ENCODE assay signal across 8 mouse cellular contexts in the genomic region with DNA sequence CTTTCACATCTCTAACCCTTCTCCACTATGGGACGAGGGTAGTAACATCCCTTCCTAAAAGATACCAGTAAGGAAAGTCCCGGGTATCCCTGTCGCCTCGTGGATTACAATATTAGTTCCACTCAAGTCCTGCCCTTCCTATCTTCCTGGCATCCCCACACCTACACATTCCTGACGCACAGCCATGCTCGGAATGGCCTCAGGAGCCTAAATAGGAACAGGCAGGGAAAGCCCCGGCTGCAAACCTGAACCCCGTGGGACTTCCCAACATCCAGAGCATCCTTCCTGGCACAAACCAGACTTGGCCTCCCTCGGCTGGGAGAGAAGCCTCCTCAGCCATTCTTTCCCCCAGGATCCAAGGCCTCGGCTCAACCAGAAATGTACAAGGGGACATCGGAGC. TPM values are rescaled to one million over a fixed set of nuclear protein-coding genes. Genes with fewer than 3 reads are reported as not detected.
A peak's percentile ranks its signal among the peaks of the same experiment; 100 is the strongest.
DNase-seq lines count a peak whose midpoint lies in the region; ATAC-seq and TF ChIP-seq lines count a peak whose summit lies in the region.

No protein-coding gene starts in this region.

- H3K27me3 ChIP-seq in cerebellum, adult 2 months (ENCODE audit: control insufficient read depth, insufficient read depth, low read length), result no peaks in the 10 kb centered on the region
- H3K27me3 ChIP-seq in liver, embryonic 15.5 days, result no peaks in the 10 kb centered on the region

- no peak for ATAC-seq in liver, embryonic 15.5 days (ENCODE audit: insufficient read depth)

- H3K9ac ChIP-seq in liver, embryonic 15.5 days, result no peak overlapping the region

- no peak for TF ChIP-seq POLR2A in cerebellum, adult 2 months (IDR thresholded peaks at IDR 0.05; ENCODE audit: borderline replicate concordance, insufficient read depth, low read length)
- no peak for TF ChIP-seq POLR2A in embryonic fibroblast, embryonic 13.5 days (IDR thresholded peaks at IDR 0.05; ENCODE audit: low read depth, low read length)

- no peak for TF ChIP-seq CTCF in cerebellum, adult 2 months (IDR thresholded peaks at IDR 0.05; ENCODE audit: borderline replicate concordance, insufficient read depth, low read depth, low read length)
- no peak for TF ChIP-seq CTCF in left cerebral cortex, adult 2 months (IDR thresholded peaks at IDR 0.05)
- no peak for TF ChIP-seq CTCF in embryonic fibroblast, embryonic 13.5 days (IDR thresholded peaks at IDR 0.05; ENCODE audit: borderline replicate concordance, insufficient read depth, low read length)

- DNase-seq in cerebellum, adult 2 months, result peak in 1 of 2 experiments; percentile 26
- no peak for DNase-seq in cerebellum, adult 8-10 months
- DNase-seq in left cerebral cortex, adult 2 months (ENCODE audit: extremely low spot score in 1 of 2, low spot score in 2 of 2), result no peak
- DNase-seq in left cerebral cortex, postnatal 36 days (ENCODE audit: low spot score in 2 of 2), result no peak
- no peak for DNase-seq in thymus, postnatal 0 days (ENCODE audit: low spot score)
- no peak for DNase-seq in natural killer cell, adult 2 months (ENCODE audit: low spot score in 2 of 2)

- H3K4me2 ChIP-seq in liver, embryonic 15.5 days, result peak overlapping the region; percentile 43; the same call in 1 of the 2 replicates

- 37% methylated on average over 11 of the region's 11 CpGs for WGBS in cerebellum, adult 2 months
- 70% methylated on average over 11 of the region's 11 CpGs for WGBS in liver, embryonic 15.5 days (ENCODE audit: insufficient replicate concordance)

- no peaks in the 10 kb centered on the region for H3K9me3 ChIP-seq in liver, embryonic 15.5 days (replicated peaks)

- intact Hi-C loops in left cerebral cortex, adult 2 months (cut with DNase I), result no loop called here
- intact Hi-C loops in left cerebral cortex, postnatal 36 days (cut with DNase I), result no loop called here

- no peaks in the 10 kb centered on the region for H3K36me3 ChIP-seq in liver, embryonic 15.5 days (replicated peaks)

- peaks cover 77% of the 10 kb centered on the region for H3K4me1 ChIP-seq in cerebellum, adult 2 months (ENCODE audit: control insufficient read depth, insufficient read depth, low read length)
- H3K4me1 ChIP-seq in embryonic fibroblast, embryonic 13.5 days (ENCODE audit: control insufficient read depth, insufficient read depth, low read length), result peaks cover 26% of the 10 kb centered on the region
- H3K4me1 ChIP-seq in liver, embryonic 15.5 days (replicated peaks), result peaks cover 80% of the 10 kb centered on the region

- peak overlapping the region; percentile 66; the same call in 1 of the 2 replicates for H3K27ac ChIP-seq in cerebellum, adult 2 months (ENCODE audit: insufficient read depth, low read length)
- H3K27ac ChIP-seq in left cerebral cortex, adult 2 months, result peak overlapping the region; percentile 71
- H3K27ac ChIP-seq in embryonic fibroblast, embryonic 13.5 days (ENCODE audit: insufficient read depth, low read length), result peak overlapping the region; percentile 70
- H3K27ac ChIP-seq in liver, embryonic 15.5 days (replicated peaks), result peak overlapping the region; percentile 64; the same call in 1 of the 2 replicates

- H3K4me3 ChIP-seq in cerebellum, adult 2 months (replicated peaks; ENCODE audit: insufficient read depth, low read depth, low read length), result peak overlapping the region; percentile 1
- H3K4me3 ChIP-seq in left cerebral cortex, adult 2 months, result peak overlapping the region; percentile 23; the same call in 1 of the 2 replicates
- no peak overlapping the region for H3K4me3 ChIP-seq in embryonic fibroblast, embryonic 13.5 days (ENCODE audit: insufficient read depth, low read length)
- H3K4me3 ChIP-seq in liver, embryonic 15.5 days (replicated peaks), result no peak overlapping the region

RNA-seq across cellular contexts. Expression of gene Hdac5, which starts 14.5 kb away (rescaled TPM):
- polyA plus RNA-seq in cerebellum, adult 2 months (2012; rRNA removed), result 188 and 194 TPM in 2 replicates
- 100 to 1,000 TPM; 286 to 315 TPM for total RNA-seq in left cerebral cortex, adult 2 months (2021)
- total RNA-seq in left cerebral cortex, postnatal 36 days (2021), result 100 to 1,000 TPM; 270 to 275 TPM
- polyA plus RNA-seq in embryonic fibroblast, embryonic 13.5 days (2011; ENCODE audit: insufficient read length, low read depth, missing spikeins), result 47.8 and 54.9 TPM in 2 replicates
- polyA plus RNA-seq in liver, embryonic 15.5 days (2015; fragmentation: Nextera tagmentation; extraction: Ambion mirVana), result 17.3 and 17.5 TPM in 2 replicates
- 19.9 and 24.8 TPM in 2 replicates for polyA plus RNA-seq in thymus, postnatal 0 days (2015; fragmentation: Nextera tagmentation; extraction: Ambion mirVana)

RNA-seq across cellular contexts. Expression of gene G6pc3, which starts 26.1 kb away (rescaled TPM):
- polyA plus RNA-seq in cerebellum, adult 2 months (2012; rRNA removed), result 115 and 120 TPM in 2 replicates
- 10 to 100 TPM; 62.9 to 69.8 TPM for total RNA-seq in left cerebral cortex, adult 2 months (2021)
- total RNA-seq in left cerebral cortex, postnatal 36 days (2021), result 10 to 100 TPM; 56.1 to 67.2 TPM
- 37.9 and 40.0 TPM in 2 replicates for polyA plus RNA-seq in embryonic fibroblast, embryonic 13.5 days (2011; ENCODE audit: insufficient read length, low read depth, missing spikeins)
- 8.2 and 8.8 TPM in 2 replicates for polyA plus RNA-seq in liver, embryonic 15.5 days (2015; fragmentation: Nextera tagmentation; extraction: Ambion mirVana)
- 16.1 and 16.2 TPM in 2 replicates for polyA plus RNA-seq in thymus, postnatal 0 days (2015; fragmentation: Nextera tagmentation; extraction: Ambion mirVana)

RNA-seq across cellular contexts. Expression of gene Lsm12, which starts 30.4 kb away (rescaled TPM):
- 35.2 and 40.2 TPM in 2 replicates for polyA plus RNA-seq in cerebellum, adult 2 months (2012; rRNA removed)
- 10 to 100 TPM; 55.2 to 58.9 TPM for total RNA-seq in left cerebral cortex, adult 2 months (2021)
- total RNA-seq in left cerebral cortex, postnatal 36 days (2021), result 10 to 100 TPM; 58.0 to 58.7 TPM
- polyA plus RNA-seq in embryonic fibroblast, embryonic 13.5 days (2011; ENCODE audit: insufficient read length, low read depth, missing spikeins), result 113 and 124 TPM in 2 replicates
- 51.4 and 70.3 TPM in 2 replicates for polyA plus RNA-seq in liver, embryonic 15.5 days (2015; fragmentation: Nextera tagmentation; extraction: Ambion mirVana)
- polyA plus RNA-seq in thymus, postnatal 0 days (2015; fragmentation: Nextera tagmentation; extraction: Ambion mirVana), result 140 and 164 TPM in 2 replicates

RNA-seq across cellular contexts. Expression of gene BC030867, which starts 33.2 kb away (rescaled TPM):
- polyA plus RNA-seq in cerebellum, adult 2 months (2012; rRNA removed), result 1.3 and 2.2 TPM in 2 replicates
- 1 to 10 TPM; 1.0 to 2.0 TPM for total RNA-seq in left cerebral cortex, adult 2 months (2021)
- total RNA-seq in left cerebral cortex, postnatal 36 days (2021), result 1 to 10 TPM; 1.2 TPM
- polyA plus RNA-seq in embryonic fibroblast, embryonic 13.5 days (2011; ENCODE audit: insufficient read length, low read depth, missing spikeins), result 6.5 and 10.2 TPM in 2 replicates
- polyA plus RNA-seq in liver, embryonic 15.5 days (2015; fragmentation: Nextera tagmentation; extraction: Ambion mirVana), result 14.1 and 15.3 TPM in 2 replicates
- polyA plus RNA-seq in thymus, postnatal 0 days (2015; fragmentation: Nextera tagmentation; extraction: Ambion mirVana), result 8.6 and 11.4 TPM in 2 replicates

RNA-seq across cellular contexts. Expression of gene Asb16, which starts 53.0 kb away (rescaled TPM):
- 3.1 and 4.0 TPM in 2 replicates for polyA plus RNA-seq in cerebellum, adult 2 months (2012; rRNA removed)
- 1 to 10 TPM; 1.2 to 1.4 TPM for total RNA-seq in left cerebral cortex, adult 2 months (2021)
- 1 to 10 TPM; 1.2 to 1.7 TPM for total RNA-seq in left cerebral cortex, postnatal 36 days (2021)
- polyA plus RNA-seq in embryonic fibroblast, embryonic 13.5 days (2011; ENCODE audit: insufficient read length, low read depth, missing spikeins), result 0.37 and 0.45 TPM in 2 replicates
- 0.05 and 0.06 TPM in 2 replicates for polyA plus RNA-seq in liver, embryonic 15.5 days (2015; fragmentation: Nextera tagmentation; extraction: Ambion mirVana)
- 0.07 TPM in 1 of 2 replicates, not detected in the other for polyA plus RNA-seq in thymus, postnatal 0 days (2015; fragmentation: Nextera tagmentation; extraction: Ambion mirVana)

Comparison
In these comparisons a context has a peak if more than half of its experiments do, and no peak if none do; other contexts are left out.
1. H3K4me3 ChIP-seq: peak in cerebellum, adult 2 months (single experiment) and left cerebral cortex, adult 2 months (single experiment); none in embryonic fibroblast, embryonic 13.5 days (single experiment) and liver, embryonic 15.5 days (single experiment).
2. Peak in every context shown above with its lines, with median percentiles within 50 percentile points of each other: H3K27ac ChIP-seq.